Mouse (Mus musculus): Measurements from ENCODE around the gene Krtap6-1.
"Not testable (repeated sequence)": the region's sequence is repeated elsewhere in the genome, so short reads cannot be mapped to it uniquely, and the experiment has no call there.

The Krtap6-1 gene

GRCm38 (mm10) chr16:89031399-89031798 is at the start of gene Krtap6-1:
Krtap6-1 (plus strand) TSS chr16:89031699.
- not testable (repeated sequence) for DNase-seq (ENCODE audit: low read depth, low spot score)

- peak; percentile 4 for DNase-seq (ENCODE audit: low read depth, low spot score)
Observed at GRCm38 (mm10) chr16:89010659-89011058, 20.8 kb upstream of the Krtap6-1 start, which contains the start of gene Krtap22-2. Krtap22-2 (minus strand) TSS chr16:89010759.

- no peak for DNase-seq (ENCODE audit: low read depth, low spot score)
Observed at GRCm38 (mm10) chr16:89013973-89014372, 17.5 kb upstream of the Krtap6-1 start.

GRCm38 (mm10) chr16:89014984-89015383 is 16.5 kb upstream of the Krtap6-1 start, which contains the start of gene Gm10229:
Gm10229 (plus strand) TSS chr16:89015284.
- not testable (repeated sequence) for DNase-seq (ENCODE audit: low read depth, low spot score)

- DNase-seq (ENCODE audit: low read depth, low spot score), result not testable (repeated sequence)
Observed at GRCm38 (mm10) chr16:89041372-89041771, 9.9 kb downstream of the Krtap6-1 start, which contains the start of gene Gm10228. Gm10228 (minus strand) TSS chr16:89041472.

GRCm38 (mm10) chr16:89047783-89048182 is 16.3 kb downstream of the Krtap6-1 start, which contains the start of gene Krtap6-5:
Krtap6-5 (minus strand) TSS chr16:89047883.
- no peak for DNase-seq (ENCODE audit: low read depth, low spot score)

- not testable (repeated sequence) for DNase-seq (ENCODE audit: low read depth, low spot score)
Observed at GRCm38 (mm10) chr16:89063902-89064301, 32.4 kb downstream of the Krtap6-1 start, which contains the start of gene 1110025L11Rik. 1110025L11Rik (minus strand) TSS chr16:89064002.

GRCm38 (mm10) chr16:89071041-89071440 is 39.5 kb downstream of the Krtap6-1 start:
- peak; percentile 12 for DNase-seq (ENCODE audit: low read depth, low spot score)
